ENCODE assay signal across 18 mouse cellular contexts in the genomic region with DNA sequence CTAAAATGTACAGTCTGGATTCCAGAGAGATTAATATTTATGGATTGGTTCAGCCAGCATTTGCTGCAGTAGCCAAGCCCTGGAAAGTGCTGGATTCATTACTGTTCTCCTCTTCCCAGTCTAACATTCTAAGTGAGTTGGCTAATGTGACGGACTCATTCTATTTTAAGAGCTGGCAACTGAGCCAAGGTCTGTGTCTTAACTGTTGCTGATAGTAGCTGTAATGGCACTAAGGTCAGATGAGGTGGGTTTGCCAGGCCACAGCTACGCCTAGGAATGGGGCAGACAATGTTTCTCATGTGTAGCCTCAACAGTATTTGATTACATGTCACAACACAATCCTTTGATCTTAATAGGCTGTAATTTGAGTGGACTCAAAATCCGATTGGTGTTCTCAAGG.
DNase-seq lines count a peak whose midpoint lies in the region; ATAC-seq and TF ChIP-seq lines count a peak whose summit lies in the region.
"Had no signal": no experiment of that assay in that cellular context is flagged by ENCODE, and none has a peak within 500 bp of the region (broad histone marks: within the 10 kb centered on the region; RNA-seq: fewer than 3 reads in every experiment).

No protein-coding gene starts in this region.

- H3K79me2 ChIP-seq in heart, adult 2 months (replicated peaks; ENCODE audit: control insufficient read depth, insufficient read depth, low read length): no peaks in the 10 kb centered on the region

- H3K9me3 ChIP-seq in heart, embryonic 14.5 days (ENCODE audit: control insufficient read depth, low read length): no peaks in the 10 kb centered on the region
- H3K9me3 ChIP-seq: forebrain, embryonic 15.5 days had no signal

- no peaks in the 10 kb centered on the region for H3K27me3 ChIP-seq in heart, adult 2 months (ENCODE audit: control insufficient read depth, insufficient read depth, low read length)
- H3K27me3 ChIP-seq in heart, embryonic 14.5 days (ENCODE audit: control insufficient read depth, insufficient read depth, low read length): no peaks in the 10 kb centered on the region
- H3K27me3 ChIP-seq: embryonic facial prominence, embryonic 13.5 days; forebrain, embryonic 15.5 days had no signal

- peaks cover 6% of the 10 kb centered on the region; the same call in 1 of the 2 replicates for H3K4me1 ChIP-seq in heart, adult 2 months (ENCODE audit: control insufficient read depth, insufficient read depth, low read length)
- H3K4me1 ChIP-seq in heart, embryonic 14.5 days (ENCODE audit: control insufficient read depth in 2 of 2, insufficient read depth in 2 of 2, low read length in 2 of 2): peaks cover 16 to 27% of the 10 kb centered on the region in 2 experiments
- H3K4me1 ChIP-seq: embryonic facial prominence, embryonic 13.5 days; forebrain, embryonic 15.5 days; hindbrain, embryonic 10.5 days had no signal

- TF ChIP-seq POLR2A in heart, adult 2 months (IDR thresholded peaks at IDR 0.05; ENCODE audit: insufficient read depth, low read depth, low read length): no peak

- ATAC-seq in heart, embryonic 14.5 days (ENCODE audit: insufficient number of reproducible peaks, insufficient read depth, low FRiP score, low read depth): peak; percentile 64; the same call in 1 of the 2 replicates
- ATAC-seq: forebrain, embryonic 15.5 days had no signal

- intact Hi-C loops in gastrocnemius, postnatal 14 days (cut with DNase I; ENCODE audit: low total_unique reads): no loop called here
- intact Hi-C loops in heart, adult 2 months (cut with DNase I): loop anchor here (2.0 kb wide), 1 partner anchor 43 kb away; no protein-coding TSS in a partner anchor

- no peak overlapping the region for H3K4me2 ChIP-seq in heart, embryonic 14.5 days (ENCODE audit: low read length)
- H3K4me2 ChIP-seq: embryonic facial prominence, embryonic 13.5 days; forebrain, embryonic 15.5 days; midbrain, embryonic 11.5 days had no signal

- TF ChIP-seq CTCF in heart, adult 2 months (IDR thresholded peaks at IDR 0.05): no peak

- H3K27ac ChIP-seq in heart, adult 2 months: peak overlapping the region; percentile 67
- peak overlapping the region; percentile 1 to 64 for H3K27ac ChIP-seq in heart, embryonic 14.5 days (replicated peaks in 1 of 2; ENCODE audit: control insufficient read depth in 1 of 2, insufficient read depth in 1 of 2, low read depth in 2 of 2, low read length in 2 of 2)
- H3K27ac ChIP-seq: embryonic facial prominence, embryonic 13.5 days; forebrain, embryonic 15.5 days; hindbrain, embryonic 10.5 days; layer of hippocampus, adult 2 months; liver, embryonic 14.5 days; stomach, postnatal 0 days had no signal

- H3K4me3 ChIP-seq in heart, adult 2 months: no peak overlapping the region
- no peak overlapping the region for H3K4me3 ChIP-seq in heart, embryonic 14.5 days (ENCODE audit: control insufficient read depth in 1 of 2, insufficient read depth in 1 of 2, low read depth in 1 of 2, low read length in 2 of 2)
- H3K4me3 ChIP-seq: embryonic facial prominence, embryonic 13.5 days; forebrain, embryonic 15.5 days; hindbrain, embryonic 10.5 days; layer of hippocampus, adult 2 months had no signal

- WGBS in heart, adult 2 months: 49% methylated on average over 3 of the region's 3 CpGs
- WGBS in heart, embryonic 14.5 days: 43% methylated on average over 3 of the region's 3 CpGs

- no peak for TF ChIP-seq EP300 in heart, adult 2 months (IDR thresholded peaks at IDR 0.05; ENCODE audit: insufficient read depth, low read depth, low read length)

- DNase-seq in gastrocnemius, postnatal 14 days: peak; percentile 28
- DNase-seq in gastrocnemius, postnatal 10 days: no peak
- peak in 1 of 2 experiments; percentile 60 for DNase-seq in heart, adult 2 months
- peak; percentile 66 for DNase-seq in skeletal muscle tissue, adult 2 months (ENCODE audit: low read depth, low spot score)
- DNase-seq in cerebellum, adult 8-10 months: no peak
- no peak for DNase-seq in neural tube, embryonic 10.5 days (ENCODE audit: extremely low spot score, low spot score)
- DNase-seq: cerebellum, adult 9-11 months; kidney, adult 2 months; kidney, postnatal 10 days; right cerebral cortex, postnatal 4 days had no signal

- H3K9ac ChIP-seq in heart, adult 2 months (ENCODE audit: low read depth, low read length): no peak overlapping the region
- H3K9ac ChIP-seq in heart, embryonic 14.5 days (ENCODE audit: low read length): no peak overlapping the region
- H3K9ac ChIP-seq: embryonic facial prominence, embryonic 13.5 days; forebrain, embryonic 15.5 days; liver, embryonic 14.5 days had no signal

- peaks cover 5% of the 10 kb centered on the region for H3K36me3 ChIP-seq in heart, adult 2 months (ENCODE audit: control insufficient read depth, insufficient read depth, low read length)
- H3K36me3 ChIP-seq in heart, embryonic 14.5 days (ENCODE audit: control insufficient read depth, insufficient read depth, low read length): 0 out of 2 replicates have a peak, but pooled peaks cover 2% of the 10 kb centered on the region
- H3K36me3 ChIP-seq: forebrain, embryonic 15.5 days had no signal

Comparison
In these comparisons a context has a peak if more than half of its experiments do, and no peak if none do; other contexts are left out.
1. DNase-seq: peak in gastrocnemius, postnatal 14 days (single experiment) and skeletal muscle tissue, adult 2 months (single experiment); none in gastrocnemius, postnatal 10 days (single experiment), cerebellum, adult 8-10 months (single experiment) and neural tube, embryonic 10.5 days (single experiment).